Mouse (Mus musculus): ENCODE results near the gene Slc39a11. TPM values are rescaled to one million over a fixed set of nuclear protein-coding genes. Genes with fewer than 3 reads are reported as not detected.

The Slc39a11 gene
- total RNA-seq, 2 experiments from 2014 or later, result 23.9 to 26.0 TPM

GRCm38 (mm10) chr11:113418921-113419655, 230.8 kb downstream of the Slc39a11 start:
- no peak for DNase-seq (ENCODE audit: low spot score in 2 of 2)

GRCm38 (mm10) chr11:113417948-113418347, 231.9 kb downstream of the Slc39a11 start:
- DNase-seq (ENCODE audit: low spot score in 2 of 2), result no peak

GRCm38 (mm10) chr11:113412545-113412944, 237.3 kb downstream of the Slc39a11 start:
- no peak for DNase-seq (ENCODE audit: low spot score in 2 of 2)

DNA sequence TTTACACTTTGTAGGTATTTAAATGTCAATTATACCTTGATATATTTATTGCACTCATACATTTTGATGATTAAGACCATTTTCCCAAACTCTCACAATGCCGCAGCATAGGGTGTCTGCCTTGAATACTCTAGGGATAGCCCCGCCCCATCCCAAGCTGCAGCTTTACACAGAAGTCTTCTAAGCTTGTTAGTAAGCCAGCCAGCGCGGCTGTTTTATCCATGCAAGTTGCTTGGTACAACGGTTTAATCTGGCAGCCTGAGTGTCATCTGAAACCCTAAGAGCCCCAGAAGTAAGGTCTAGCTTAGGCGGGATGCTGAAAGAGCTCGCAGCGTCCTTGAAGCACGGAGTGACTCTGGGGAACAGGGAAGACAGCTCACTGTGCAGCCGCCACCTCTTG, 238.1 kb downstream of the Slc39a11 start:
- DNase-seq (ENCODE audit: low spot score in 2 of 2), result no peak

- no peak for DNase-seq (ENCODE audit: low spot score in 2 of 2)
These were observed 240.8 kb downstream of the Slc39a11 start for GRCm38 (mm10) chr11:113409121-113409520.

- DNase-seq (ENCODE audit: low spot score in 2 of 2), result no peak
These were observed 242.4 kb downstream of the Slc39a11 start for GRCm38 (mm10) chr11:113407474-113407873.

- DNase-seq (ENCODE audit: low spot score in 2 of 2), result no peak
These were observed 249.0 kb downstream of the Slc39a11 start for GRCm38 (mm10) chr11:113400868-113401267.

GRCm38 (mm10) chr11:113399601-113400000, 250.3 kb downstream of the Slc39a11 start:
- DNase-seq (ENCODE audit: low spot score in 2 of 2), result no peak

GRCm38 (mm10) chr11:113397394-113397793, 252.5 kb downstream of the Slc39a11 start:
- no peak for DNase-seq (ENCODE audit: low spot score in 2 of 2)

DNA sequence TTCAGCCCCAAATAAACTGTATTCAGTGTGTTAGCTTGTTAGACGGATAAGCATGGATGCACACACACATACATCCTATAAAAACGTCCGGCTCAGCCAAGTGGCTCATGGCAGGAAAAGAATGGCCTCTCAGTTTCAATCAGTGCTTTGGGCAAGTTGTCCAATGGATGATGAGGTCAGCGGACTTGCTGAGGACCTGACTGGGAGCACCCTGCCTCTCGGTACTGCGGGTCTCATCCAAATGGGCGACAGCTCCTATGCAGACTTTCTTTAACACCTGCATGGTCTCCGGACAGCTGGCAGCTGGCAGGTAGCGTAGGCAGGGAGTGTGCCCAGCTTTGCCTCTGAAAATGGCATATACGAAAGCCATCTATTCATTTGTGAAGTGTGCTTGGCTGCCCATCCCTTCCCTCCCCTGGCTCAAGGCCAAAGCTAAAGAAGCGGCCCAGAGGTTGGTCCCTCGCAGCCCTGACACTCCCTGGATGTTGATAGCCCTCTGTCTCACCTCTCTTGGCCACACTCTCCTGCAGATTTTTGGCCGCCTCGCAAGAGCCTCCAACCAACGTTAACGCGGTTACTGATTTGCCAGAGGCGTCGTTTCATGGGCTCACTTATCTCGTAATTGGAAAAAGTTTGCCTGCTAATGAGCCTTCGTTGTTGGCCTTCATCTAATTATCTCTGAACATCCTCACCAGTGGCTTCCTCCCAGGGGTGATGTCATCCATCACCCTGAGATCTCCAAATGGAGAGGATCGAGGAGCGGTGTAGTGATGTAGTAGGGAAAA, 256.3 kb downstream of the Slc39a11 start:
- no peak for DNase-seq (ENCODE audit: low spot score in 2 of 2)

- DNase-seq (ENCODE audit: low spot score in 2 of 2), result no peak
These were observed 258.2 kb downstream of the Slc39a11 start for GRCm38 (mm10) chr11:113391664-113392063.

DNA sequence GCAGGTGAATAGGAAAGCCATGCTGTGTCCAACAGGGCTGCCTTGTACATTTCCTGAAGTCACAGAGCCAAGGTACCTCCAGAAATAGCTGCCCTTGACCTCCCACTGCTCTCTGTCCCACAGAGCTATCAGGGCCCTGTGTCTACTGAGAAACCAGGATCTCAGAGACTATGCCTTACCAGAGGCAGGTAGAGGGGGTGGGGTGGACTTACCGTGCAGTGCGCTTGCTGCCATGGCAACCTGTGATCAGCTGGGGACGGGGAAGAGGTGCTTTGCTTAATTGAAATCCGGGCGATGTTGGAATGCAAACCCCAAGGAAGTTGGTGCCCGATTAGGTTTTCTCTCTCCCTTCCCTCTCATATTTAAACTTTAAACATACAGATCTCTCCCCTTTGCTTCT, 260.2 kb downstream of the Slc39a11 start:
- no peak for DNase-seq (ENCODE audit: low spot score in 2 of 2)

DNA sequence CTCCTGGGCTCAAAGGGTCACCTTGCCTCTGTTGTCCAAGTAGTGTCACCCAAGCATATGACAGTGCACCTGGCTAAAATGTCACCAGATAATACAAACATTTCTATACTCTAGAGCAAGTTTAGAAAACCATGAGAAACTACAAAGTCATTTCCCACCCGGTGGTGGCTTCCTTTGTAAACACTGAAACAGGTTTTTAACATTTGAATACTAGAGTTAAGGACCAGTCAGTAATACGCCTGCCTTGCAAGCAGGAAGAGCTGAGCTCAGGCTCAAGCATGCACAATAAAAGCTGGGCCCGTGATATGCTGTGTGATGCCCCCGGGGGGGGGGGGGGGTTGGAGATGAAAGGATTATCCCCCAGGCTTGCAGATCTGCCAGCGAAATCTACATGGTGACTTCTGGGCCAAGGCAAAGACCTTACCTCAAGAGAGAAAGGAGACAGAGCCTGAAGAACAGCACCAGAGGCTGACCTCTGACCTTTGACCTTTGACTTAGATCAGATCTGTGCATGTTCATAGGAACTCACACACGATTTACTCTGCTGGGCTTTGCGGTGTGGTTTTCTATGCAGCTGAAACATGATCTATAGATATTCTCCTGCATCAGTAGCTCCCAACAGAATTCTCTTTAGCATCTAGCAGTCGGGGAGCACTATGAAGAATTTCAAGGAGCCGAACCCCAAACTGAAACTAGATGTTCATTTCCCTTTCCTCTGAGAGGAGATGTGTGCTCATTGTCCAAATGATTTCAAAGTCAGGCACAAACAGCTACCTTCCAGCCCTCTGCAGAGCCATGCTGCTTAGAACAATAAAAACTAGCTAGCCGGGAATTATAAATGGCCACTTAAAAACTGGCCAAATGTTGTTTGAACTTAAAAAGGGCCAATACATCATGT, 267.0 kb downstream of the Slc39a11 start:
- no peak for DNase-seq (ENCODE audit: low spot score in 2 of 2)

DNA sequence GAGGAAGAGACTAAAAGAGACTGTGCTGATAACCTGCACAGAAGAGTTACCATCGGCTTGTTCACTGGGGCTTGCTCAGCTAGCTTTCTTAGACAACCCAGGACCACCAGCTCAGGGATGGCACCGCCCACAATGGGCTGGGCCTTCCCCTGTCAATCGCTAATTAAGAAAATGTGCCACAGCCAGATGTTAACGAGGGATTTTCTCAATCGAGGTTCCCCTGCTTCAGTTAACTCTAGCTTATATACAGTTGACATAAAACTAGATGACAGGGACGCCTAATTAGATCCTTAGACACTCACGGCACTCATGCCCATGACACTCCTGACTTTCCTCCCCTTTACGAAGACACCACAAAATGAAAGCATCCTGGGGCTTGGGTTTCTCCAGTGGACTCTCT, 268.3 kb downstream of the Slc39a11 start:
- DNase-seq (ENCODE audit: low spot score in 2 of 2), result no peak

DNA sequence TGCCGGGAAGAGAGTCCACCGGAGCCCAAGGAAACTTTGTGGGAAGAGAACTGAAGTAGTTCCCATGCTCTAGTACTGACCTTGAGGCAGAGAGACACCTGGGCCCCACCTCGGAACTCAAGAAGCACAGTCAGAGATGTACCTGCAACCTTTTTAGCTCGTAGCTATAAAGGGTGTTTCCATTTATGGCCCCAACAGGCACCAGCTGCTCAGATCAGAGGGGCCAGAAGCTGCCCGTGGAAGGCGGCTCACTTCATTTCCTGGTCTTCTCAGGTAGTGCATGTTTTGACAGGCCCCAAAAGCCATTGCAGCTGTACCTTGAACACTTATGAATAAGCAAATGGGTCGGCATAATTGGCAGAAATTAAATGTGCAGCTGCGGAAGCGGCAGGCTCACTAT, 271.0 kb downstream of the Slc39a11 start:
- no peak for DNase-seq (ENCODE audit: low spot score in 2 of 2)

GRCm38 (mm10) chr11:113376066-113376465, 273.8 kb downstream of the Slc39a11 start:
- DNase-seq (ENCODE audit: low spot score in 2 of 2), result no peak

GRCm38 (mm10) chr11:113373926-113374325, 276.0 kb downstream of the Slc39a11 start:
- DNase-seq (ENCODE audit: low spot score in 2 of 2), result no peak

GRCm38 (mm10) chr11:113373331-113373730, 276.5 kb downstream of the Slc39a11 start:
- no peak for DNase-seq (ENCODE audit: low spot score in 2 of 2)

- no peak for DNase-seq (ENCODE audit: low spot score in 2 of 2)
These were observed 281.8 kb downstream of the Slc39a11 start for GRCm38 (mm10) chr11:113368046-113368445.

GRCm38 (mm10) chr11:113366257-113367030, 283.4 kb downstream of the Slc39a11 start:
- DNase-seq (ENCODE audit: low spot score in 2 of 2), result no peak

GRCm38 (mm10) chr11:113363739-113364138, 286.1 kb downstream of the Slc39a11 start:
- no peak for DNase-seq (ENCODE audit: low spot score in 2 of 2)
